Mouse (Mus musculus) spleen, adult 12 weeks (tissue): ENCODE measurements around the gene Lrrfip2.

Source experiments
- DNase-seq: peaks from one replicate; pipeline ENCODE4 v3.0.0; 2022; ENCODE audit warnings: low spot score

Lrrfip2 gene

DNA sequence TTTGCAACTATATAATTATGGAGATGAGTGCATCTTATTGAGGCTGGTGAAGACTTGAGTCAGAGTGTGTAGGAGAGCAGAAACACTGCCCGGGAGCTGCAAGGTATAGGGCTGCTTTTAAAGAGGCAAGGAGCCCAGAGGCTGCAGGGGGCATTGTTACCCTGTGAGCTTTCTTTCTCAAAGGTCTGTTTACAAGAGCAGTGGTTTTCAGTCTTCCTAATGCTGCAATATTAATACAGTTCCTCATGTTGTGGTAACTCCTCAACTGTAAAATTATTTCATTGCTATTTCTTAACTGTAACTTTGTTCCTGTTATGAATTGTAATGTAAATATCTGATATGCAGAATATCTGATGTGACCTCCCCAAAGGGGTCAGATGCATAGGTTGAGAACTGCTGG, 104.2 kb downstream of the Lrrfip2 start:
- no peak for DNase-seq

DNA sequence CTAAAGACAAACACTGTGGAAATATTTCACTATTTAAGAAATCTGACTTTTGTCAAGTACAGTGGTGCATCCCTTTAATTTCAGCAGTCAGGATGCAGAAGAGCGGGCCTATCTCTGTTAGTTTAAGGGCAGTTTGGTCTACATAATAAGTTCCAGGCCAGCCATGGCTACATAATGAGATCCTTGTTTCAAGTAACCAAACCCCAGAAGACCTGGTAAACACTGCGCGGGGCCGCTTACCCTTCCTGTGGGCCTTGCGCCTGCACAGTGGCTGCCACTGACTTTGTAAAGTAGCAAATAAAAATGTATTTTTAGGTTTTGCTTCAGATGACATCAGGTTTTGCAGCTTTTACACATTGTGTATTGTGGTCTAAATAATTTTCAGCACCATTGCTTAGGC, 106.0 kb downstream of the Lrrfip2 start:
- DNase-seq: no peak

- DNase-seq: no peak
These were observed 111.1 kb downstream of the Lrrfip2 start for GRCm38 (mm10) chr9:111228446-111228845.

- no peak for DNase-seq
These were observed 117.3 kb downstream of the Lrrfip2 start for GRCm38 (mm10) chr9:111234701-111235100.

GRCm38 (mm10) chr9:111237726-111238125, 120.3 kb downstream of the Lrrfip2 start:
- DNase-seq: no peak

DNA sequence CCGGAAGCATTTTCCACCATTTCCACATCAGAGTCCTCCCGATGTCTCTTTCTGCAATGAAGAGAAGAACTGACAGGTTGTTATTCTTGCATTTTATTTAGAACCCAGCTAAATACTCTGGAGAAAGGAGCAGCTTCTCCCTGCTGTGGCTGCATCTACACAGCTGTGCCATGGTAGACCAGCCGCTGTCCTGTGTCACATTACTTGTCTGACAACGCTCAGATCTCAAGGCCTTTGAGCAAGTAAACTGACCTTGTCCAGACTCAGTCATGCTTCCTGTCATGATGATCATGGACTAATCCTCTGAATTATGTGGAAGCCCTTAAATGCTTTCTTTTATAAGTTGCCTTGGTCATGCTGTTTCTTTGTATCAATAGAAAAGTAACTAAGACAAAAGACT, 122.4 kb downstream of the Lrrfip2 start:
- no peak for DNase-seq

GRCm38 (mm10) chr9:111243384-111243783, 126.0 kb downstream of the Lrrfip2 start:
- DNase-seq: no peak

- no peak for DNase-seq
These were observed 128.2 kb downstream of the Lrrfip2 start for GRCm38 (mm10) chr9:111245546-111245945.

- DNase-seq: no peak
These were observed 130.4 kb downstream of the Lrrfip2 start for GRCm38 (mm10) chr9:111247682-111248246.

DNA sequence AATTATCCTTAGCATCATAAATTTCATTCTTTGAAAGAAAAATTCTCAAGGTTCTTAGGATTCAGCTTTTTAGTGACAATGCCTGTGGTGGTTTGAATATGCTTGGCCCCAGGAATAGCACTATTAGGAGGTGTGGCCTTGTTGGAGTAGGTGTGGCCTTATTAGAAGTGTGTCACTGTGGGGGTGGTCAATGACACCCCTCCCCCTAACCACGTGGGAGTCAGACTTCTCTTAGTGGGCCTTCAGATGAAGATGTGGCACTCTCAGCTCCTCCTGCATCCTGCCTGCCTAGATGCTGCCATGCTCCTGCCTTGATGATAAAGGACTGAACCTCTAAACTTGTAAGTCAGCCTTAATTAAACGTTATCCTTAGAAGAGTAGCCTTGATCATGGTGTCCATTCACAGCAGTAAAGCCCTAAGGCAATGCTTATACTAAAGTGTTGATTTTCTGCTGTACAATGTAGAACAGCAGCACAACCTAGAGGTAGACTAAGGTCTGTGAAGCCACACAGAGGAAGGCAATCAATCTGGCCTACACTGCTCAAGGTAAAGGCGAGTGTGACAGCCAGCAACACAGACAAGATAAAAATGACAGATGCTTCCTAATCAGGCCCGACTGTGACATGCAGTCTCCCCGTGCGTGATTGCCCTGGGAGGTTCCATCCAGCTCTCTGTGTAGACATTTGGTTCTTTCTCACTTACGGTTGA, 134.9 kb downstream of the Lrrfip2 start:
- DNase-seq: no peak

- no peak for DNase-seq
These were observed 143.1 kb downstream of the Lrrfip2 start for GRCm38 (mm10) chr9:111260360-111260985.

DNA sequence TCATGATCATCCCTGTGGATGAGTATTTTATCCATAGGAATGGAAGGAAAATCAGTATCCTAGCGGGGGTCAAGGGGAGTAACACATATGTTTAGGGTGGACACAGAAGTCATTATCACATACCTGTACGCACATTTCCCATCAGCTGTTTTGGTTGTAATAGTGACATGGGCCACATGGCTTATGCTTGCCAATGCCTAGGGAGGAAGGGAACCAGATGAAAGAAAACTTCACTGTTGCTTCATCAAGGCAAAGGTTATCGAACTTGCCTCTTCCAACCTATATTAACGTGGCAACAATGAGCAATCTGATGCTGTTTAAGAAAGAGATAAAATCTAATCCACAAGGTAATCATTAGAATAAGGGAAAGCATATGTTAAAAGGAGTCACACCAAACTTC, 144.0 kb downstream of the Lrrfip2 start:
- no peak for DNase-seq

GRCm38 (mm10) chr9:111267998-111268397, 150.6 kb downstream of the Lrrfip2 start:
- no peak for DNase-seq

DNA sequence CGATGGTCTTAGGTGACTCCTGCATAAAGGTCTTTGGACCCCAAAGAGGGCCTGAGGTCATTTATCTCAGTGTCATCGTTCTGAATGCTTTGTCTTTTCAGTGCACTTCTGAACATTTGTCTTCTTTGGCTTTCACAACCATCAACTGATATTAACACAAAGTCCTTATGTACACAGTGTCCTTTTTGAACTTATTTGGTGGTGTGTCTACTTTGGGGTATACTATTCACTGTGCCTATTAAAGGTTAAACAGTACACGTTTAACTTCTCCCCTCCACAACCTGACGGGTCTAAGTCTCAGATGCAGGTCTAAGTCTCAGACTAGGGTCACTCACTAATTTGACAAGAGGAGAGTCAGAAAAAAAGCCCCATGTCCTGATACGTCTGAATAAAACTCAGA, 153.2 kb downstream of the Lrrfip2 start:
- DNase-seq: no peak

- no peak for DNase-seq
These were observed 153.7 kb downstream of the Lrrfip2 start for GRCm38 (mm10) chr9:111271056-111271433.

DNA sequence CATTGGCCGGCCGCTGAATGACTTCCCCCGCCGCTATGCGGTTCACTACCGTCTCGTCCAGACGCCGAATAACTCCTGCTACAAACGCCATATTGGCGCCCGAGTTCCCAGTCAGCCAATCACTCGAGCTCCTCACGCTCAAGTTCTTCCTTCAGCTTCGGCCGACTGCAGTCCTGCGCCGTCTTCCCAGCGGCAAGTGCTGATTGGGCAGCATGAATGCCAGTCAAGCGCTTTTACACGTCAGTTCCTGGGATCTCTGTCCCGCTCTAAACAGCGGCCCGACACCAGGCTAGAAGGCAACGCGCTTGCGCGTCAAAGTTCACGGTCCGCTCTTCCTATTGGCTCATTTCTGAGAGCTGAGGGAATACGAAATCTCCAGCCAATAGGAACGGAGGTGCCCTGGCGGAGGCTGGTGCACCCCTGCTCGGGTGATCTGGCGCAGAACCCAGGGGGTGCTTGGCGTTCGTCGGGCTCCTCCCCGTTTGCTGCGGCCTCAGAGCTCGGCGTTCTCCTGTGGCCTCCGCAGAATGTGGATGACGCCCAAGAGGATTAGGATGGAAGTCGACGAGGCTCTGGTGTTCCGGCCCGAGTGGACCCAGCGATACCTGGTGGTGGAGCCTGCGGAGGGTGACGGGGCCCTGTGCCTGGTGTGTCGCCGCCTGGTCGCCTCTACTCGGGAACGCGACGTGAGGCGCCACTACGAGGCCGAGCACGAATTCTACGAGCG, 154.2 kb downstream of the Lrrfip2 start, which contains the start of the genes Mlh1 and Epm2aip1:
Mlh1 (minus strand) TSS at position 358 of the 727 bp plus-strand sequence.
Epm2aip1 (plus strand) TSS at position 496 of the 727 bp plus-strand sequence.
- DNase-seq: peak; percentile 97

DNA sequence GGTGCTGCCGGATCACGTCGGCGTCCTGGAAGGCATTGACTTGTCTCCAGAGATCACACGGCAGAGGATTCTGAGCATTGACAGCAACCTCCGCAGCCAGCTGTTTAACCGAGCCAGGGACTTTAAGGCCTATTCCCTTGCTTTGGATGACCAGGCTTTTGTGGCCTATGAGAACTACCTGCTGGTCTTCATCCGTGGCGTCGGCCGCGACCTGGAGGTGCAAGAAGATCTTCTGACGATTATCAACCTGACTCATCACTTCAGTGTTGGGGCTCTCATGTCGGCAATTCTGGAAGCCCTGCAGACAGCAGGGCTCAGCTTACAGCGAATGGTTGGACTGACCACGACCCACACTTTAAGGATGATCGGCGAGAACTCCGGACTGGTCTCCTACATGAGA, 155.0 kb downstream of the Lrrfip2 start:
- no peak for DNase-seq

DNA sequence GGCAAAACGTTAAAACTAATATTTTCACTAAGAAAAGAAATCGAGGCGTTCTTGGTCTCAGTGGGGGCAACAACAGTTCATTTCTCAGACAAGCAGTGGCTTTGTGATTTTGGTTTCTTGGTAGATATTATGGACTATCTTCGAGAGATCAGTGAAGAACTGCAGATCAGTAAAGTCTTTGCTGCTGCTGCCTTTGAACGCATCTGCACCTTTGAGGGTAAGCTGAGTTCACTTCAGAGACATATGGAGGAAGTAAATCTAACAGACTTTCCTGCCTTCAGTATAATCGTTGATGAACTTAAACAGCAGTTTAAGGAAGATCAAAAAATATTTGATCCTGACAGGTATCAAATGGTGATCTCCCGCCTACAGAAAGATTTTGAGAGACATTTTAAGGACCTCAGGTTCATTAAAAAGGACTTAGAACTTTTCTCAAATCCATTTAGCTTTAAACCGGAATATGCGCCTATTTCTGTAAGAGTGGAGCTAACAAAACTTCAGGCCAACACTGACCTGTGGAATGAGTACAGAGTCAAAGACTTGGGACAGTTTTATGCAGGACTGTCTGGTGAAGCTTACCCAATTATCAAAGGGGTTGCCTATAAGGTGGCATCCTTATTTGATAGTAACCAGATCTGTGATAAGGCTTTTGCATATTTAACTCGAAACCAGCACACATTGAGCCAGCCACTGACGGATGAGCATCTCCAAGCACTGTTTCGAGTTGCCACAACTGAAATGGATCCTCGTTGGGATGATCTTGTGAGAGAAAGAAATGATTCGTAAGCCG, 155.8 kb downstream of the Lrrfip2 start:
- DNase-seq: no peak

DNA sequence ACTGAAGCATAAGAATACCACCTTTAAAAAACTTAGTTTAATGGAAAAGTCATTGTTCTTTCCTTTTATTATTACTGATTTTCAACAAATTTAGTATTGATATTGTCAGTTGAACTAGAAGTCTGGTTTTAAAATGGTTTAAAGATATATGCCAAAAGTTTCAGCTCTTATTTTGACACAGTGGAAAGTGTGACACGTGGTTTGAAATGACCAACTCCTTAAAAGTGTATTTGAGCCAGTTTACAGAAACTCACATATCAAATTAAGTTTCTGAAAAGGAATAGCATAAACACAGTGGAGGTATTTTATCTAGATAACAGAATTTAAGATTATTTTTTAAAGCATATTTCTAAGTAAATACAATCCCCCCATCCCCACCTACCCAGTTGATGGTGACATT, 156.6 kb downstream of the Lrrfip2 start:
- DNase-seq: no peak

- no peak for DNase-seq
These were observed 157.8 kb downstream of the Lrrfip2 start for GRCm38 (mm10) chr9:111275156-111275555.
